ENCODE assay signal across 33 mouse cellular contexts in the genomic region with DNA sequence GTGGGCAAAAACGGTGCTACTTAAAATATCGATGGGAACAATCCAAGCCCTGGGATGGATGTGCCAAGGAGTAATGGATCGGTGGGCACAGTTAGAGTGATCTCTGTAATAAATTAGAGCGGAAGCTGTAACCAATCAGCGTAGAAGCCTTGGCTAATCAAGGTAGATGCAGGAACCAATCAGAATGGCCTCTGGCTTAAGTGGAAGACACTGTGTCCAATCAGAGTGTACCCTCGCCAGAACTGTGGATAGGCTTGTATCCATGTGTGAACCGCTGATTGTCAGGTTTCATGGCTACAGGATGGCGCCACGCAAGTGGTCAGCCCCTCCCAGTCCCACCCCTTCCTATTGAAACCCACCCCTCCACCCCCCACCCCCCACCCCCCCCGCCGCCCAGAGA. TPM values are rescaled to one million over a fixed set of nuclear protein-coding genes. Genes with fewer than 3 reads are reported as not detected.
DNase-seq lines count a peak whose midpoint lies in the region; ATAC-seq and TF ChIP-seq lines count a peak whose summit lies in the region.
"Had no signal": no experiment of that assay in that cellular context is flagged by ENCODE, and none has a peak within 500 bp of the region (broad histone marks: within the 10 kb centered on the region; RNA-seq: fewer than 3 reads in every experiment).

No protein-coding gene starts in this region.

- no peak for TF ChIP-seq POLR2A in brain, embryonic 14.5 days (IDR thresholded peaks at IDR 0.05; ENCODE audit: borderline replicate concordance, extremely low read depth, insufficient read depth, insufficient read length, poor library complexity, severe bottlenecking)

- H3K4me1 ChIP-seq in hindbrain, embryonic 12.5 days = no peaks in the 10 kb centered on the region
- H3K4me1 ChIP-seq: embryonic facial prominence, embryonic 12.5 days; embryonic facial prominence, embryonic 15.5 days; forebrain, embryonic 12.5 days; forebrain, embryonic 15.5 days; heart, embryonic 12.5 days; heart, embryonic 15.5 days; hindbrain, embryonic 10.5 days had no signal

- no peak for TF ChIP-seq CTCF in brain, embryonic 14.5 days (IDR thresholded peaks at IDR 0.05; ENCODE audit: borderline replicate concordance, extremely low read depth, insufficient read depth, insufficient read length)

- no peak for ATAC-seq in hindbrain, embryonic 12.5 days (ENCODE audit: low FRiP score)
- no peak for ATAC-seq in erythroid progenitor cell, adult 5-6 weeks (replicated peaks; ENCODE audit: low FRiP score, poor library complexity, severe bottlenecking)
- ATAC-seq: activated CD4-positive, CD25-positive, alpha-beta regulatory T cell, adult 4 months; forebrain, embryonic 15.5 days; hindbrain, postnatal 0 days; inflammation-experienced regulatory T-cells, adult 6 months; Patski had no signal

- no peaks in the 10 kb centered on the region for H3K27me3 ChIP-seq in hindbrain, embryonic 12.5 days
- H3K27me3 ChIP-seq: embryonic facial prominence, embryonic 12.5 days; embryonic facial prominence, embryonic 15.5 days; forebrain, embryonic 12.5 days; forebrain, embryonic 15.5 days; heart, embryonic 15.5 days had no signal

- no peak overlapping the region for H3K9ac ChIP-seq in hindbrain, embryonic 12.5 days
- H3K9ac ChIP-seq: embryonic facial prominence, embryonic 12.5 days; embryonic facial prominence, embryonic 15.5 days; forebrain, embryonic 12.5 days; forebrain, embryonic 15.5 days; heart, embryonic 12.5 days; heart, embryonic 15.5 days; hindbrain, embryonic 14.5 days had no signal

- no peaks in the 10 kb centered on the region for H3K36me3 ChIP-seq in hindbrain, embryonic 12.5 days
- H3K36me3 ChIP-seq: embryonic facial prominence, embryonic 12.5 days; embryonic facial prominence, embryonic 15.5 days; forebrain, embryonic 12.5 days; forebrain, embryonic 15.5 days; heart, embryonic 12.5 days; heart, embryonic 15.5 days; hindbrain, embryonic 10.5 days had no signal

- 87% methylated on average over 11 of the region's 11 CpGs for WGBS in hindbrain, embryonic 12.5 days

- peaks cover 5% of the 10 kb centered on the region for H3K9me3 ChIP-seq in hindbrain, embryonic 12.5 days (replicated peaks)
- H3K9me3 ChIP-seq: embryonic facial prominence, embryonic 15.5 days; forebrain, embryonic 15.5 days; heart, embryonic 15.5 days had no signal

- intact Hi-C loops in left cerebral cortex, postnatal 36 days (cut with DNase I) = no loop called here

- no peak overlapping the region for H3K27ac ChIP-seq in hindbrain, embryonic 12.5 days
- H3K27ac ChIP-seq: embryonic facial prominence, embryonic 12.5 days; embryonic facial prominence, embryonic 15.5 days; forebrain, embryonic 12.5 days; forebrain, embryonic 15.5 days; heart, embryonic 15.5 days; hindbrain, embryonic 10.5 days; hindbrain, embryonic 14.5 days; hindbrain, postnatal 0 days had no signal

- H3K4me2 ChIP-seq in hindbrain, embryonic 12.5 days (replicated peaks) = no peak overlapping the region
- H3K4me2 ChIP-seq: embryonic facial prominence, embryonic 12.5 days; embryonic facial prominence, embryonic 15.5 days; forebrain, embryonic 12.5 days; forebrain, embryonic 15.5 days; heart, embryonic 12.5 days; heart, embryonic 15.5 days; hindbrain, embryonic 14.5 days had no signal

- peak; percentile 27 for DNase-seq in testis, postnatal 14 days (ENCODE audit: low spot score)
- no peak for DNase-seq in testis, postnatal 10 days (ENCODE audit: low spot score)
- DNase-seq in R1 (ENCODE audit: low read depth, low spot score) = peak; percentile 53
- DNase-seq in brain, embryonic 14.5 days (ENCODE audit: low read depth) = peak; percentile 2
- DNase-seq in left cerebral cortex, postnatal 36 days (ENCODE audit: low spot score in 2 of 2) = no peak
- DNase-seq: adrenal gland, adult 8-10 months; adrenal gland, postnatal 25 days; B cell, adult 2 months; cerebellum, adult 11 months; cerebellum, adult 2 months; cerebellum, adult 9-11 months; cerebellum, postnatal 25 days; gastrocnemius, postnatal 25 days; heart, adult 18-20 months; heart, postnatal 10 days; heart, postnatal 36 days had no signal

- no peak overlapping the region for H3K4me3 ChIP-seq in hindbrain, embryonic 12.5 days
- H3K4me3 ChIP-seq: embryonic facial prominence, embryonic 12.5 days; embryonic facial prominence, embryonic 15.5 days; forebrain, embryonic 12.5 days; forebrain, embryonic 15.5 days; heart, embryonic 12.5 days; heart, embryonic 15.5 days; hindbrain, embryonic 10.5 days had no signal

RNA-seq across cellular contexts. Expression of gene Pkd1l2, which starts 14.9 kb away (rescaled TPM):
- polyA plus RNA-seq in brain, embryonic 14.5 days (2012; rRNA removed) = 0.01 TPM in 2 replicates
- polyA plus RNA-seq in hindbrain, embryonic 12.5 days (2016; fragmentation: Nextera tagmentation; extraction: Ambion mirVana) = not detected in 2 replicates
- 1.1 TPM in 1 of 2 replicates, not detected in the other for total RNA-seq in erythroid progenitor cell, adult 5-6 weeks (2015; ENCODE audit: low replicate concordance)
- not detected in 2 replicates for total RNA-seq in erythroid progenitor cell, adult 5-6 weeks (2017; ENCODE audit: low replicate concordance)
- under 1 TPM; 0.07 TPM for total RNA-seq in left cerebral cortex, postnatal 36 days (2021)
- total RNA-seq: CH12.LX; common myeloid progenitor, adult 5-6 weeks; heart, adult 18-20 months had no signal
- polyA plus RNA-seq: embryonic facial prominence, embryonic 12.5 days; forebrain, embryonic 12.5 days; forebrain, embryonic 15.5 days; hindbrain, embryonic 10.5 days; Patski had no signal

RNA-seq across cellular contexts. Expression of gene Bco1, which starts 28.3 kb away (rescaled TPM):
- polyA plus RNA-seq in brain, embryonic 14.5 days (2012; rRNA removed) = 0.11 and 0.12 TPM in 2 replicates
- 0.17 and 0.33 TPM in 2 replicates for polyA plus RNA-seq in hindbrain, embryonic 12.5 days (2016; fragmentation: Nextera tagmentation; extraction: Ambion mirVana)
- 1.8 TPM in 1 of 2 replicates, not detected in the other for total RNA-seq in erythroid progenitor cell, adult 5-6 weeks (2015; ENCODE audit: low replicate concordance)
- total RNA-seq in erythroid progenitor cell, adult 5-6 weeks (2017; ENCODE audit: low replicate concordance) = not detected in 2 replicates
- total RNA-seq in left cerebral cortex, postnatal 36 days (2021) = not detected
- total RNA-seq: CH12.LX; gastrocnemius, adult 8-10 months; gastrocnemius, postnatal 25 days; heart, postnatal 36 days had no signal
- polyA plus RNA-seq: activated CD4-positive, CD25-positive, alpha-beta regulatory T cell, adult 4 months; heart, embryonic 15.5 days; inflammation-experienced regulatory T-cells, adult 6 months; Patski had no signal

Comparison
In these comparisons a context has a peak if more than half of its experiments do, and no peak if none do; other contexts are left out.
1. DNase-seq: peak in testis, postnatal 14 days (single experiment), R1 (single experiment) and brain, embryonic 14.5 days (single experiment); none in testis, postnatal 10 days (single experiment) and left cerebral cortex, postnatal 36 days (0 of 2).